Mouse (Mus musculus) right cerebral cortex, postnatal 25 days (tissue): ENCODE results near the gene Dusp3.
A peak's percentile ranks its signal among the peaks of the same experiment; 100 is the strongest.
"Not testable (repeated sequence)": the region's sequence is repeated elsewhere in the genome, so short reads cannot be mapped to it uniquely, and the experiment has no call there.

Experiments used
- DNase-seq: peaks from one replicate; pipeline ENCODE4 v3.0.0; 2022

Gene Dusp3

DNA sequence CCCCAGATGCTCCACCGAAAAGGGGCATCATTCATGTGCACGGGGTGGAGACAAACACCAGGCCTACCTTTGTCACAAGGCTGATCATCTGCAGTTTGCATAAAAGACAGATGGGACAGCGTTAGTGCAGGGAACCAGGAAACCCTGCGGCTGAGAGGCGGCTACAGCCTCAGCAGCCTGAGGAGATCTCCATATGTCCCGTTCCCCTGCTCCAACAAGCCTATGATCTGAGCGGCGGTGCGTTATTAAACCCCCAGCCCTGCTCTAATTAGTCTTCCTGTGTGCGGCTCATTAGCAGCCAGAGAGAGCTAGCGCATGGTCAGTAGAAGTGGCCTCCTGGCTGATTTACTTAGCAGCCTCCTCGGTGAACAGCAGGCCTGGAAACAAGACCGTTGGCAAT lies 23.3 kb upstream of the Dusp3 start:
- peak; percentile 37 for DNase-seq

GRCm38 (mm10) chr11:102008954-102009637 lies 22.3 kb upstream of the Dusp3 start:
- DNase-seq: no peak

GRCm38 (mm10) chr11:102008372-102008771 lies 21.6 kb upstream of the Dusp3 start:
- DNase-seq: no peak

DNA sequence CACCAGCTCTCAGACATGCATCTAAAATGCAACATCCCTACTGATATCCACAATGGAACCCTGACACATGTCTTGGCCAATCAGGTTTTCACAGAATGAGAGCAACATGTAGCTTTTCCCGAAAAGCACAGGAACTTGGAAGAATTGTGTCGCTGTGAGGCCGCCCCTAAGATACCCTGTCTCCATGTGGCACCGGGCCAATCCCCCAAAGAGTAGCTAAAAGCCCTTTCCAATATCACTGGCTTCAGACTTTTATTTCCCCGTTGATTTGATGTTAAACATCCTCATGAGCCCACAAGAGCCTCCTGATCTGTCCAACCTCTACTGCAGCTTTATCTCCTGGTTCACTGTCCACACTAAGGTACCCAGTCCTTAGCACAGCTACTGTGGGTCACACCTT lies 19.9 kb upstream of the Dusp3 start:
- DNase-seq: no peak

- no peak for DNase-seq
Measured at GRCm38 (mm10) chr11:102006271-102006670, 19.5 kb upstream of the Dusp3 start.

- no peak for DNase-seq
Measured at GRCm38 (mm10) chr11:102004251-102004650, 17.4 kb upstream of the Dusp3 start.

DNA sequence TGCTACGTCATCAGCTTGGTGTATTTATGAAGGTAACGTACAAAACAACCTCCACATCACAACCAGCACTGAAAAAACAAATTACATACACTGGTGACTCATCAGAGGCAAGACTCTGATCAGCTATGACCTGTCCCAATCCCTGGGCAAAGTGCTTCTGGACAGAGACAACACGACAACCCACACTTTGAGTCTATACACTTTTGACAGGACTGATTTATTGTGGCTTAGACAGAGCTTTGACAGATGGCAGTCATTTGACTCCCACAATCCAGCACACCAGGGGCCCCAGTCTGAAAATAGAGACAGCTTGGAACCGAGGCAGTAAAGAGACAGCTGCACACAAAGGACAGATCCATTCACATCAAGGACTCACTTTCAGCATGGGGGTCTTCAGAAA lies 12.7 kb upstream of the Dusp3 start:
- DNase-seq: no peak

- DNase-seq: no peak
Measured at GRCm38 (mm10) chr11:101998258-101998657, 11.4 kb upstream of the Dusp3 start.

- no peak for DNase-seq
Measured at GRCm38 (mm10) chr11:101995938-101996337, 9.1 kb upstream of the Dusp3 start.

DNA sequence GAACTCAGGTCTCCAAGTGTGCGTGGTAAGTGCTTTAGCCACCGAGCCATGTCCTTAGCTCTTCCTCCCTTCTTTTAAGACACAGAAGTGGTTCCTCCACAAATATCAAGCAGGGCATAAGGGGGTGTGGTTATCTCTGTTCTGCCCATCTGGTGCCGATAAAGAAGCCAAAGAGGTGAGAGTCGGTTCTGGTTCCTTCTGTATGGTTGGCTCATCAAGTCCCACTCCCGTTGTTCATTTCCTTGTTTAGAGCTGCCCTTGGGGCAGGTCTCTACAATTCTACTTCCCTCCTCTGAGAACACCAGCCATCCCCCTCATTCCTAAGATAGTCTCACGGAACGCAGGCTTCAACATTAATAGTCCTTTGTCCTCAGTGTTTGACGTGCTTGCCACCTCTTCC lies 7.3 kb upstream of the Dusp3 start:
- no peak for DNase-seq

DNA sequence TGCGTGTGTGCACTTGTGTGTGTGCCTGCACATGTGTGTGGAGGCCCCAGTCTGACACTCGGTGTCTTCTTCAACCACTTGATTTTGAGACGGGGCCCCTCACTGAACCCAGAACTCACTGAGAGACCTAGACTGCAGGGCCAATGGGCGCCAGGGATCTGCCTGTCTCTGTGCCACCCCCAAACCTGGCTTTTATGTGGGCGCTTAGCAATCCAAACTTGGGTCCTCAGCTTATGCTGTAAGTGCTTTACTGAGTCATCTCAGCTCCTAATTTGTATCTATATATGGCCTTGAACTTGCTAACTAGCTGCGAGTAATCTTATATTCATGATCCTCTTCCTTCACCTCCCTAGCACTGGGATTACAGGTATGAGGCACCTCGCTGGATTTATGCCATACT lies 5.6 kb upstream of the Dusp3 start:
- DNase-seq: peak; percentile 44

- DNase-seq: no peak
Measured at GRCm38 (mm10) chr11:101991813-101992212, 5.0 kb upstream of the Dusp3 start.

- DNase-seq: peak; percentile 66
Measured at GRCm38 (mm10) chr11:101990244-101990643, 3.4 kb upstream of the Dusp3 start.

- peak; percentile 83 for DNase-seq
Measured at GRCm38 (mm10) chr11:101985990-101986389, 823 bp downstream of the Dusp3 start.

GRCm38 (mm10) chr11:101985450-101985849 lies 1.4 kb downstream of the Dusp3 start:
- DNase-seq: not testable (repeated sequence)

DNA sequence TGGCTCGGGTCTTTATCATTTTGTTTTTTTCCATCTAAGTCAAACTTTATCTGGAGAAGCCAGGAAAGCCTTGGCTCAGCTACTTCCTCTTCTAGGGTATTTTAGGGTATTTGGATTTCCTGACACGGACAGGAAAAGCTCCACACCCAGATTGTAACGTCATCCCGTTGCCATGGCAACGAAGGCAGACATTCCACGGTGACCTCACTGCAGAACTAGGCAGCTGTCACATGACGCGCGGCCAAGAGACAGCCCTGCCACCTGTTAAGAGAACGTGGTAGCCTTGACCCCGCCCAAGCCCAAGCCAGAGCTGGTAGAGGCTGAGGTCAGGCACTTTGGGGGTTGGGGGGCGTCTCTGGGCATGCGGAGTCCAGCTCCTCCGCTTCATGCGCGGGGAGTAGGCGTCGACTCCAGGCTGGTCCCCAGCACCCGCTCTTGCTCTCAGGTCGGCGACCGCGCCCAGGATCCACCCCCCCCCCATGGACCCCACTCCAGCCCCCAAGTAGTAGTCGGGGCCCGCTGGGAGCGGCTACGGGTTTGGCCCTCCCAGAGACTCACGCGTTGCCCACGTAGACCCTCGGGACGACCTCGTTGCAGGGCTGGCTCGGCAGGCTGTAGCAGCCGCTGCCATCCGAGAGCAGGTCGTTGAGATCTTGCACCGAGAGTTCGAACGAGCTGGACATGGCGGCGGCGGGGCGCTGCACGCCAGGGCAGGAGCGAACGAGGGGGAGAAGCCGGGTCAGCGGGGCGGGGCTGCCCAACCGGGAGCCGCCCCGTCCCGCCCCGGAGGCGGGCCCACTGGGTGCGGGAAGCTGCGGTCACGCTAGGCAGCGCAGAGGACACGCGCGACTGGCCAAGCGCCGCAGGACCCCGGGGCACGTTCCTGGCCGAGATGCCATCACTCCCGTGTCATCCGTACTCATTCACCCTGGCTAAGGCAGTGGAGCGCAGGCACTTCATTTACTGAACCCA lies 2.5 kb downstream of the Dusp3 start, which contains the start of gene Cfap97d1:
Cfap97d1 (plus strand) TSS at position 226 of the 972 bp plus-strand sequence.
- peak; percentile 93 for DNase-seq

DNA sequence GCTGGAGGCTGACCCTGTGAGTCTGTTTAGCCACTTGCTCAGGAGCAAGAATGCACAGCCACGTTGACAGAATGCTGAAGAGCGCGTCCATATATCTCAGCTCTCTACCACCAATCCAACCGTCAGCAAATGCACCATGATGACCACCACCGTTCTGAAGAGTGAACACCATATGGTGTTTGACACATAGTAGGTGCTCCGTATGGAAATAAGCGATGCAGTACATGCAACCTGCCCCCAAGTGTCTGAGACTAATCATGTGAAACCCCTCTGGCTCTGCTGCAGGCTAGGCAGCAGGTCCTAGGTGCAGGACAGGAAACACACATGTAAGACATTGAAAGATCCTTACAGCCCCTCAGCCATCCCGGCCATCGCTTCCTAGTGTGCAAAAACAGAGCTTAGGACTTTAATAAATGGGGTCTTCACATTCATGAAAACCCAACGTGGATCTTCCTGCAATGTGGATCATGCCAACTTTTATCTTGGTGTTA lies 3.3 kb downstream of the Dusp3 start:
- DNase-seq: no peak

- DNase-seq: no peak
Measured at GRCm38 (mm10) chr11:101982981-101983411, 3.8 kb downstream of the Dusp3 start.

DNA sequence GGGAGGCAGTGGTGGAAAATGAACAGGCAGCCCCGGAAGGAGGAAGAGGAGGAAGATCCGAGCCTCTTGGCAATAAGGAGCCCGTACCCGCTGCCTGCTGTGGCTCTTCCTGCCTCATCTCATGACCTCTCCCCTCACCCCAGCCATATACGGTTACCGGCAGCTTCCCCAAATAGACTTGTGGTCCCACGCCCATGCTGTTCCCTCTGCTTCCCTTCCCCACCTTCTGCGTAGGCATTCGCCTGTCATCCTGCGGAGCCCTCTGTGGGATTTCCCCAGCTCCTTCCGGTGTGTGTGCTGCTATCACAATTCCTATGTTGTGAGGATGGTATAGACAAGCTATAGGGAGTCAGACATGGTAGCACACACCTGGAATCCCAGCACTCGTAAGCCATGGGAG lies 5.0 kb downstream of the Dusp3 start:
- peak; percentile 37 for DNase-seq

- no peak for DNase-seq
Measured at GRCm38 (mm10) chr11:101980603-101981157, 6.1 kb downstream of the Dusp3 start.

DNA sequence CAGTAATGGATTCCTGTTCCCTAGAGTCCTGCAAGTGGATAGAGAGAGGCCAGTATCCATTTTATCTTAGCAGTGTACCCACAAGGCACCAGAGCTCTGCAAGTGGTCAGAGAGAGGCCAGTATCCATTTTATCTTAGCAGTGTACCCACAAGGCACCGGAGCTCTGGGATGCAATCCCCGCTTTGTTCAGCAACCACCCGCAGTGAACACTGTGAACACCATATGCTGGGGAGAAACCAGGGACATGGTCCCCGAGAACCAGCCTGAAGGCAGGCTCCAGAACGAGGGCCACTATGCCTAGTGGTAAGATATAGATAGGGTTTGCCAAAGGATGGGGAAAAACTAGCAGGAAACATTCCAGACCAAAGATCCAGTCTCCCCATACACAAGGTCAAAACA lies 7.7 kb downstream of the Dusp3 start:
- DNase-seq: no peak

GRCm38 (mm10) chr11:101976949-101977348 lies 9.9 kb downstream of the Dusp3 start:
- DNase-seq: no peak

DNA sequence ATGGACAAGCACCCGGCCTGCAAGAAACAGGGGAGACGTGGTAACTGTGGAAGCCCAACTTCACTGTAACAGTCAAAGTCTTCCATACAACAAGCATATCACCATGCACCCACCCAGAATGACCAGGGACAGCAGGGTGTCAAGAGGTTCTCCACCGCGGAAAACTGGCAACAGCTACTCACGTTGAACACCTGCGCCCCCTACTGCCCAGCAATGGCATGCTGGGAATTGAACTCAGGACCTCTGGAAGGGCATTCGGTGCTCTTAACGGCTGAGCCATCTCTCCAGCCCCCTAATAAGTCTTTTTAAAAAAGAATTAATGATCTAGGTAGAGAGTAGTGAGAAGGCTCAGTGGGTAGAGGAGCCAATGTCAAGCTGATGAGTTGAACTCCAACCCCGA lies 11.9 kb downstream of the Dusp3 start:
- DNase-seq: no peak
